Mouse (Mus musculus): ENCODE results near the gene D17H6S53E.

DNA sequence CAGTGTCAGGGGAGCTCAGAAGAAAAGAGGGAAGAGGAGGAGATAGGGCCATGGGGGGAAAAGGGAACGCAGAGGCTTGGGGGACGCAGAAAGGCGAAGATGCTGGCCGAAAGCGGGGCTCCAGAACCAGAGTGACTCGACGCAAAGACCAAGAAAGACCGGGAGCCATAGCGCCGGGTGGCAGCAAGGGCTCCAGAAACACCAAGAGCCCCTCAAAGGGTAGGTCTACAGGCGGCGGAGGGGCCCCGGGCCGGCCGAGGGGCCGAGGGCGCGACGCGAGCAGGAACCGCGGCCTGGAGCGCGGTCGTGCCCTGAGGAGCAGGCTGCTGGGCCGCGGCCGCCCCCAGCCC is 38.0 kb downstream of the D17H6S53E start:
- TF ChIP-seq CTCF (IDR thresholded peaks at IDR 0.05; ENCODE audit: low read depth, low read length) (no peak), EP300 (IDR thresholded peaks at IDR 0.05; ENCODE audit: insufficient read depth, low read depth, low read length) (no peak)
